Mouse (Mus musculus): ENCODE measurements around the gene Mrgpre. TPM values are rescaled to one million over a fixed set of nuclear protein-coding genes. Genes with fewer than 3 reads are reported as not detected.
A peak's percentile ranks its signal among the peaks of the same experiment; 100 is the strongest.

Gene Mrgpre
- polyA plus RNA-seq, 1 experiment: not detected

DNA sequence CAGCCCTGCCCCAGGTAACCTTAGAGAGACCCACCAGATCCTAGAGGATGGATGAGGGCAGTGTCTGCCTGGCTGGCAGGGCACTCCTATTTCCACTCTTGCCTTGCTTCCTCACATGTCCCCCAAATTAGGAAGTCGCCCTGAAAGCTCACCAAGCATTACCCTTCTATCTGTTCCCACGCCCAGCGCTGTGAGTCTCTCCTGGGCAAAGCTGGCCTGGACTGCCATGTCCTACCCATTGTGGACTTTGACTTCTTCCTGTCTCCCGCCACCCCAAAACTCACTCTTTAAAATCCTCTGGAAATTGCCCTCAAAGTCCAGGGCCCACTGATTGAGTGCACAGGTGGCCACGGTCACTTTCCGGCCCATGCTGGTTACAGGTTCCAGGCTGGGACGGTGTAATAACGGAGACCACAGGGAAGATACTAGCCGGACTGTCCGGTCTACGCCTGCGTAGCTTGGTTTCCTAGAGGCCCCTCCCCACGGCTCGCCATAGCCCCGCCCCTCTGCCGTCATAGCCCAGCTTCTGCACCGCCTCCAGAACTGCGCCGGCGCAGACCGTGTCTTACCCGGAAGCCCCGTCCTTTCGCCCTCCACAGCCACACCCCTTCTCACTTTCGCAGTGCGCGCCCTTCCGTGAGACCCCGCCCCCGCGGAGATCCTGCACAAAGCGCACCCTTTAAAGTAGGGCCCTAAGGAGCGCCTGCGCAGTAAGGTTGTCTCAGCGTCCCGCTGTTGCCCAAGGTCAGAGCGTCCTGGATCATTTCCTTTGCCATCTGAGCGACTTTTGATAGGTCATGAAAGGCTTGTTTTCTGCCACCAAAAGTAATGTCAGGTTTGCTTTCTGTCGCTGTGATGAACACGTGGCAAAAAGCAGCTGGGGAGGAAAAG, 38.3 kb upstream of the Mrgpre start, which contains the start of the genes Nadsyn1 and Dhcr7:
Nadsyn1 (minus strand) TSS at position 475 of the 891 bp plus-strand sequence.
Dhcr7 (plus strand) TSS at position 771 of the 891 bp plus-strand sequence.
- Histone ChIP-seq H3K27ac (ENCODE audit: insufficient read depth, low read depth, low read length) (peak within 1 kb of the TSS; percentile 78), H3K4me1 (ENCODE audit: control insufficient read depth, insufficient read depth, low read length) (peaks cover 5% of the 10 kb centered on the region), H3K4me3 (ENCODE audit: insufficient read depth, low read depth, low read length) (peak within 1 kb of the TSS; percentile 65)
- TF ChIP-seq CTCF (IDR thresholded peaks at IDR 0.05; ENCODE audit: insufficient read depth, low read depth, low read length) (no peak), POLR2A (IDR thresholded peaks at IDR 0.05; ENCODE audit: insufficient read depth, low read depth, low read length) (peak; percentile 65)
- under 1% methylated on average over 40 of the region's 40 CpGs for WGBS

DNA sequence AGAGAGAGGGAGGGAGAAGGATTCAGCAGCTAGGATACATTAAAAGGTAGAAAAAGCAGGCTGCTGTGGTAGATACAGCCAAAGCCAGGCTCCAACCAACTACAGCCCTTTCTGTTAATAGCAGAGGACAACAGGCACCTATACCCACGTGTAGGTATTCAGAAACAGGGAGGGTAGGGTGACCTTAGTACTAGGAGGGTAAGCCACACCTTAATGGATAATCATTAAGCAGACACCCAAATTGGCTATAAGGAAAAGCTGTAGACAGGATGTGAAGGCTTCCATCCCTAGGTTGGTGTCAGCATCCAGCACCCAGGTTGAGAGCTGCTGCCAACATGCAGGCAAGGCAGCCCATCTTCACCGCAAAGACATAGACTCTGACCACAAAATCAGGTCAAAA, 36.9 kb upstream of the Mrgpre start:
- Histone ChIP-seq H3K4me3 (ENCODE audit: insufficient read depth, low read depth, low read length) (no peak overlapping the region), H3K27ac (ENCODE audit: insufficient read depth, low read depth, low read length) (no peak overlapping the region), H3K4me1 (ENCODE audit: control insufficient read depth, insufficient read depth, low read length) (peaks cover 5% of the 10 kb centered on the region)
- TF ChIP-seq CTCF (IDR thresholded peaks at IDR 0.05; ENCODE audit: insufficient read depth, low read depth, low read length): no peak
- no peak for TF ChIP-seq POLR2A (IDR thresholded peaks at IDR 0.05; ENCODE audit: insufficient read depth, low read depth, low read length)
- WGBS: 87% methylated on average over 2 of the region's 2 CpGs

DNA sequence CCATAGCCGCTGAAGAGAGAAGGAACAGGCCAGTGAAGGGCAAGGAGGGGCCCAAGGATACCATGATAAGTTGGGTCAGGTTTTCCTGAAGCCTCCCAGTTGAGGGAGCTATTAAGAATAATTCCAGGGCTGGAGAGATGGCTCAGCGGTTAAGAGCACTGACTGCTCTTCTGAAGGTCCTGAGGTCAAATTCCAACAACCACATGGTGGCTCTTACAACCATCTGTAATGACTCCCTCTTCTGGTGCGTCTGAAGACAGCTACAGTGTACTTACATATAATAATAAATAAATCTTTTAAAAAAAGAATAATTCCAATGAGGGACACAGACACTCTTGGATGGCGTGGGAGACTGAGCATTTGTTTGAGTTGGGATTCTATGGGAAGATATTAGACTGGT, 34.9 kb upstream of the Mrgpre start:
- WGBS: 90% methylated on average over 4 of the region's 4 CpGs

DNA sequence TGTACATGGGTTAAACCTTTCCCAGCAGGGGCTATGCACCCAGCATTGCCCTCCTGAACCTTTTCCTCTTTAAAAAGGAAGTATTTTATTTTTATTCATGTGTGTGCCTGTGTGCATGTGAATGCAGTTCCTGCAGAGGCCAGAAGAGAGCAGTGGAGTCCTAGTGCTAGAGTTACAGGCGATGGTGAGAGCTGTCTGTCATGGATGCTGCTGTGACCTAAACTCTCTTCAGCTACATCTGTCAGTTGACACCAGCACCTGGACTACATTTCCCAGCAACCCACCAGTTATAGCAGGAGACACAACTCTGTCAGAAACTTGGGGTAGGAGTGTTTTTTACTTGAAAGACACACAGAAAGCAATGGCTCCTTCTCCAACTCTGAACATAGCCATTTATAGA, 24.6 kb upstream of the Mrgpre start:
- Histone ChIP-seq H3K4me3 (ENCODE audit: insufficient read depth, low read depth, low read length) (no peak overlapping the region), H3K4me1 (ENCODE audit: control insufficient read depth, insufficient read depth, low read length) (0 out of 2 replicates have a peak, but pooled peaks cover 5% of the 10 kb centered on the region), H3K27ac (ENCODE audit: insufficient read depth, low read depth, low read length) (no peak overlapping the region)
- 81% methylated on average over 1 of the region's 1 CpGs for WGBS
- TF ChIP-seq CTCF (IDR thresholded peaks at IDR 0.05; ENCODE audit: insufficient read depth, low read depth, low read length) (no peak), POLR2A (IDR thresholded peaks at IDR 0.05; ENCODE audit: insufficient read depth, low read depth, low read length) (no peak)

More for the DNA sequence above, 34.9 kb upstream of the Mrgpre start:
- Histone ChIP-seq H3K4me1 (ENCODE audit: control insufficient read depth, insufficient read depth, low read length) (peaks cover 5% of the 10 kb centered on the region), H3K27ac (ENCODE audit: insufficient read depth, low read depth, low read length) (no peak overlapping the region), H3K4me3 (ENCODE audit: insufficient read depth, low read depth, low read length) (no peak overlapping the region)
- TF ChIP-seq CTCF (IDR thresholded peaks at IDR 0.05; ENCODE audit: insufficient read depth, low read depth, low read length) (no peak), POLR2A (IDR thresholded peaks at IDR 0.05; ENCODE audit: insufficient read depth, low read depth, low read length) (no peak)

DNA sequence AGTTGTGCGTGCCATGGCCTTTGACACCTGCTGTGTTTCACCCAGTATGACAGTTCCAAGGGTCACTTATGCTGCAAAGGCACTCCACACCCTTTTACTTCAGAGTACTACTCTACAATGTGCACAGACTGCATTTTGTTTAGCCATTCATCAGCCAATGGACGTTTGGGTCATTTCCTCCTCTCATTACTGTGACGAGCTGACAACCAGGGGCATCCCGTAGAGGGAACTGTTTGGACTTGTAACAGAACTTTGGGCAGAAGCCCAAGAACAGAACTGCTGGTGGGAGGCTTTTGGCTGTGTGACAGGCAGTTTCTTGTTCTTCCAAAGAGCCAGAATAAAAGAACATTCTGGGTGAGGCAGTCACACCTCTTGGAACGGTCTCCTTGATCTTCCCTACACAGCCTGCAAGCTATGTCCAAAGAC, 20.9 kb upstream of the Mrgpre start:
- Histone ChIP-seq H3K4me1 (ENCODE audit: control insufficient read depth, insufficient read depth, low read length) (0 out of 2 replicates have a peak, but pooled peaks cover 5% of the 10 kb centered on the region), H3K27ac (ENCODE audit: insufficient read depth, low read depth, low read length) (no peak overlapping the region), H3K4me3 (ENCODE audit: insufficient read depth, low read depth, low read length) (no peak overlapping the region)
- 39% methylated on average over 5 of the region's 5 CpGs for WGBS
- no peak for TF ChIP-seq POLR2A (IDR thresholded peaks at IDR 0.05; ENCODE audit: insufficient read depth, low read depth, low read length)
- no peak for TF ChIP-seq CTCF (IDR thresholded peaks at IDR 0.05; ENCODE audit: insufficient read depth, low read depth, low read length)

DNA sequence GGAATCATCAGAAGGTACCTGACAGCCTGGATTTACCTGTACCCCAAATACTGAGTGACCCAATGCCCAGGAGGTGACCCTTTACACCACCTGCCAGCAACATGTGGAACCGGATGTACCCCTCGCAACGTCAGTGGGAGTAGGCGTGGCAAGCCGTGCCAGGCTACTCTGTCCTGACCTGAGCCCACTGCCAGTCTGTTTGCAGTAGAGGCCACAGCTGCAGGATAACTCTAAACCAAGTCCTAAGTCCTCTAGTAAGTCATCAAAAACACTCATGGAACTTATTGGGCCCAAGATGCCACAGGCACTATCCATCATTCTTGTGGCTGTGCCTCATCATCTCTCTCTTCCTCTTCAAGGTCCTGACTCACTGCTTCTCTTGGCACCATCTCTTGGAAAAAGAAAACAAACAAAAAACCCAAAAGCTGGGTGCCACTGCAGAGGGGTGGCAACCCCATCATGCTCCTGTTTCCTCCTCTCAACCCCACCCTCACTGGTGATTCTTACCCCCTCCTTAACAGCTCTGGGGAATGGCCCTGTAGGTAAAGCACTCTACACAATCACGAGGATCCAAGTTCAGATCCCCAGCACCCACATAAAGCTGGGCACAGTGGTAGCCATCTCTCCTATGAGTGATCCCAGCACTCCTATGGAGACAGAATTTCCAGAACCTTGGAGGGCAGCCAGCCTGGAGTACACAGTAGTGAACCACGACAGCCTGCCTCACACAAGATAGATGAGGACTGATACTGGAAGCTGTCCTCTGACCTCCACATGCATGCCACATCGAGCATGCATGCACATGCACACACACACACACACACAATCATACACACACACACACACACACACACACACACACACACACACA, 17.1 kb upstream of the Mrgpre start:
- Histone ChIP-seq H3K4me1 (ENCODE audit: control insufficient read depth, insufficient read depth, low read length) (0 out of 2 replicates have a peak, but pooled peaks cover 5% of the 10 kb centered on the region), H3K27ac (ENCODE audit: insufficient read depth, low read depth, low read length) (no peak overlapping the region), H3K4me3 (ENCODE audit: insufficient read depth, low read depth, low read length) (no peak overlapping the region)
- 89% methylated on average over 8 of the region's 8 CpGs for WGBS
- no peak for TF ChIP-seq POLR2A (IDR thresholded peaks at IDR 0.05; ENCODE audit: insufficient read depth, low read depth, low read length)
- no peak for TF ChIP-seq CTCF (IDR thresholded peaks at IDR 0.05; ENCODE audit: insufficient read depth, low read depth, low read length)

DNA sequence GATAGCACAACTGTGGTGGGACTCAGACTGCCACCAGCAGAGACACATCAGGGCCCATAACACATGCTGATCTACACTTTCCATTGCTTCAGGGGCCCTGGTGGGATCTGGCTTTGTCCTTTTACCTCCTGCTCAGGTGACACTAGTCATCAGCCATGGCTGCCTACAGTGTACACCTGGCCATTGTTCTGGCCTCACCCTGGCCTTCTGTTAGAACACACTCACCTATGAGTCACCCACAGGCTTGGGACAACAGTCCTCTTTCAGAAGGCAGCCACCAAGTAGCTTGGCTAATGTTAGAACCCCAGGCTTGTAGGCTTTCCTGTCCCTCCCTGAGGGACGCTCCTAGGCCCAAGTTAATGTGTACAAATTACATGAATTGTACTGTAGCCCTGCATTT, 16.5 kb upstream of the Mrgpre start:
- H3K27ac ChIP-seq (ENCODE audit: insufficient read depth, low read depth, low read length): no peak overlapping the region
- 100% methylated on average over 1 of the region's 1 CpGs for WGBS
- 0 out of 2 replicates have a peak, but pooled peaks cover 3% of the 10 kb centered on the region for H3K4me1 ChIP-seq (ENCODE audit: control insufficient read depth, insufficient read depth, low read length)
- no peak overlapping the region for H3K4me3 ChIP-seq (ENCODE audit: insufficient read depth, low read depth, low read length)
- no peak for TF ChIP-seq POLR2A (IDR thresholded peaks at IDR 0.05; ENCODE audit: insufficient read depth, low read depth, low read length)
- TF ChIP-seq CTCF (IDR thresholded peaks at IDR 0.05; ENCODE audit: insufficient read depth, low read depth, low read length): no peak

DNA sequence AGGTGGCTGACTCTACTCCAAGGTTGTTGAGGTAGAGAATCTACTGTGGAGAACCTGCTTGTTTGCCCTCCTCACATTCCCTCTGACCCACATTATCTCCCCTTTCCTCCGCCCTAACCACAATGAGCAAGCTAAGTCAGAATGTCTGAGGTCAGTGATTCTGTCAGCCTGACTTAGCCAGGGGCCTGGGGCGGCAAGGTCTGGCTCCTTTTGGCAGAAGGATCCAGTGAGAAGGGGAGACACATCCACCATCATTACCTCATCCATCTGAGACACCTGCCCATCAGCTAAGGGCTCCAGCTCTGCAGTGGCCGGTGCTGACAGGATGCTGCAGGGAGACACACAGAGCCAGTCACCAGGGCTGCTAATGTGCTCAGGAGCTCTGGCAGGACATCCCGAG, 14.5 kb upstream of the Mrgpre start:
- TF ChIP-seq POLR2A (IDR thresholded peaks at IDR 0.05; ENCODE audit: insufficient read depth, low read depth, low read length) (no peak), CTCF (IDR thresholded peaks at IDR 0.05; ENCODE audit: insufficient read depth, low read depth, low read length) (no peak)
- H3K27ac ChIP-seq (ENCODE audit: insufficient read depth, low read depth, low read length): no peak overlapping the region
- WGBS: 87% methylated on average over 4 of the region's 4 CpGs
- no peak overlapping the region for H3K4me3 ChIP-seq (ENCODE audit: insufficient read depth, low read depth, low read length)
- H3K4me1 ChIP-seq (ENCODE audit: control insufficient read depth, insufficient read depth, low read length): no peaks in the 10 kb centered on the region

All from olfactory bulb, adult 2 months (tissue).